Mouse (Mus musculus) lung, embryonic 16.5 days (tissue): ENCODE results near the gene Rgs14. TPM values are rescaled to one million over a fixed set of nuclear protein-coding genes. Genes with fewer than 3 reads are reported as not detected.

Experiments
- ATAC-seq: fragments of 200-750 bp; cut with Nextera tagmentation; 2 replicates; pipeline ENCODE4 v1.8.0; 2017; ENCODE audit warnings: low read depth, mild to moderate bottlenecking, moderate library complexity
- H3K27ac ChIP-seq: fragments of 300-500 bp; sonication (generic); 2 replicates; pipeline ENCODE4 v1.5.1; 2014; ENCODE audit warnings: mild to moderate bottlenecking, control low read depth, low read length
- H3K27me3 ChIP-seq: fragments of 300-500 bp; sonication (generic); 2 replicates; pipeline ENCODE4 v1.6.1; 2014; ENCODE audit warnings: low read depth, low read length, mixed read lengths; ENCODE audit not compliant: control insufficient read depth, insufficient read depth
- H3K36me3 ChIP-seq: fragments of 300-500 bp; sonication (generic); 2 replicates; pipeline ENCODE4 v1.6.1; 2014; ENCODE audit warnings: low read length; ENCODE audit not compliant: control insufficient read depth, insufficient read depth
- H3K4me1 ChIP-seq: fragments of 300-500 bp; sonication (generic); replicated peaks from 2 replicates; pipeline ENCODE4 v1.6.1; 2014; ENCODE audit warnings: low read length, mixed read lengths; ENCODE audit not compliant: control insufficient read depth, insufficient read depth
- H3K4me2 ChIP-seq: fragments of 300-500 bp; sonication (generic); 2 replicates; pipeline ENCODE4 v1.6.1; 2014; ENCODE audit warnings: low read depth, low read length, control low read depth
- H3K4me3 ChIP-seq: fragments of 300-500 bp; sonication (generic); 2 replicates; pipeline ENCODE4 v1.5.1; 2014; ENCODE audit warnings: mild to moderate bottlenecking, low read length, control low read depth
- H3K9ac ChIP-seq: fragments of 300-500 bp; sonication (generic); 2 replicates; pipeline ENCODE4 v1.6.1; 2014; ENCODE audit warnings: low read length, control low read depth
- H3K9me3 ChIP-seq: fragments of 300-500 bp; sonication (generic); 2 replicates; pipeline ENCODE4 v1.6.1; 2016; ENCODE audit warnings: low read length; ENCODE audit not compliant: control insufficient read depth
- WGBS: fragments of 180-500 bp; shearing (Covaris S2); extraction: QIAGEN DNeasy Blood & Tissue Kit; methylation state at CpG from one replicate; pipeline ENCODE4 v1.1.7; 2014; 5-methylcytosine and 5-hydroxymethylcytosine counted together
- polyA plus RNA-seq: library from polyadenylated mRNA; unstranded; fragments of >200 nt; fragmentation: Nextera tagmentation; extraction: Ambion mirVana; gene quantifications from 2 replicates; pipeline ENCODE4 v1.2.1, GENCODE M21; 2015

The Rgs14 gene
- polyA plus RNA-seq, 1 experiment from 2014 or later: 1.4 TPM

DNA sequence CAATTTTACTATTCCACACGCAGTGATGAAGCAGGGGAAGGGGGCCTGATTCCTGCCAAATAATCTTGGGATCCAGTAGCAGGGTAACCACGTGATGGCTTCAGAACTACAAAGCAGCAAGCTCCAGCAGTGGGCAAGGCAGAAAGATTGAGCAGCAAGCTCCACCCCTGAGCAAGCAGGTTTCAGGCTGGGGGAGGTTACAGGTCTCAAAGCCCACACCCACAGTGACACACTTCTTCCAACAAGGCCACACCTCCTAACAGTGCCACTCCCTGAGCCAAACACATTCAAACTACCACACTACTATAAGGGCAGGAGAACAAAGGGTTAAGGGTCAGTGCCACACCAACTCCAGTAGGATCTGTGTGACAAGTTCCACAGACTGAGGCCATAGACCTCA, 30.3 kb upstream of the Rgs14 start:
- Histone ChIP-seq H3K4me1 (no peaks in the 10 kb centered on the region), H3K4me3 (no peak overlapping the region), H3K27me3 (no peaks in the 10 kb centered on the region), H3K36me3 (peaks cover under 1% of the 10 kb centered on the region; the same call in 1 of the 2 replicates), H3K27ac (no peak overlapping the region), H3K9me3 (no peaks in the 10 kb centered on the region; the same call in 1 of the 2 replicates), H3K4me2 (no peak overlapping the region), H3K9ac (no peak overlapping the region)
- 23% methylated on average over 2 of the region's 2 CpGs for WGBS
- 0 out of 2 replicates have a peak, but pooled peaks have one; percentile 15 for ATAC-seq

DNA sequence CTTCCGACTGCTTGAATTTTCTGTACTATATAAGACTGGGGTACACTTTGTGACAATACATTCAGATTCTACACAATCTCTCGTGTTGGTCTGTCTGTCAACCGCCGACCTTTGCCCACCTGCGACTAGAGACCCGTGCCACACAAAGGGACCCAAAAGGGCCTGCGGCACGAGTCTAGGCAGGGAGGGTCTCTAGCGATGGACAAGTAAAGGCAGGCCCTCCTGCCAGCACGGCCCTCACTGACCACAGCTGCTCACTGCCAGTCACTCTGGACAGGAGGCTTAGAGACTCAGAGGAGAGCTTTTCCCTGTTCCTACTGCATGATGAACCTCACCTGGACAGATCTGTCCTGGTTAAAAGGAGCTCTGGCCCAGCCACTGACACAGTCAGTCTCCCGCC, 27.1 kb upstream of the Rgs14 start:
- Histone ChIP-seq H3K4me3 (no peak overlapping the region), H3K9me3 (no peaks in the 10 kb centered on the region), H3K9ac (no peak overlapping the region), H3K36me3 (peaks cover 28% of the 10 kb centered on the region), H3K4me2 (no peak overlapping the region), H3K4me1 (no peaks in the 10 kb centered on the region), H3K27ac (no peak overlapping the region), H3K27me3 (no peaks in the 10 kb centered on the region)
- WGBS: 26% methylated on average over 11 of the region's 11 CpGs
- ATAC-seq: no peak

DNA sequence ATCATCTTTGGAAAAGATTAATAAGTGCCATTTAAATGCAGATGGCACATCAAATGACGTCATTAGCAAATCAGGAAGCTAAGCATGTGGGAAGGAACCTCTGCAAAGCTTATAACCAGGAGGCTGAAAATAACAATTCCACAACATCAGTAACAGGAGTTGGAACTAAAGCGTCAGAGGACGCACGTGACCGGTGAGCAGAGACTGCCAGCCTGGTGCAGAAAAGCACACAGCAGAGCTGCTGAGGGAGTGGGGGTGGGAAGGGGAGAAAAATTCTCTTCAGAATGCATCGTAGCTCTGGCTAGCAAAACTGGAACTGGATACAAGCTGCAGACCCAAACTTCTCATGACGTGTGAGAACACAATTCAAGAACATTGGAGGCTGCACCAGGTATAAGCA, 25.2 kb upstream of the Rgs14 start:
- Histone ChIP-seq H3K36me3 (peaks cover 43% of the 10 kb centered on the region), H3K27me3 (no peaks in the 10 kb centered on the region), H3K4me2 (no peak overlapping the region), H3K4me3 (no peak overlapping the region), H3K4me1 (no peaks in the 10 kb centered on the region), H3K9ac (no peak overlapping the region), H3K9me3 (no peaks in the 10 kb centered on the region), H3K27ac (no peak overlapping the region)
- WGBS: 81% methylated on average over 7 of the region's 7 CpGs
- ATAC-seq: no peak

DNA sequence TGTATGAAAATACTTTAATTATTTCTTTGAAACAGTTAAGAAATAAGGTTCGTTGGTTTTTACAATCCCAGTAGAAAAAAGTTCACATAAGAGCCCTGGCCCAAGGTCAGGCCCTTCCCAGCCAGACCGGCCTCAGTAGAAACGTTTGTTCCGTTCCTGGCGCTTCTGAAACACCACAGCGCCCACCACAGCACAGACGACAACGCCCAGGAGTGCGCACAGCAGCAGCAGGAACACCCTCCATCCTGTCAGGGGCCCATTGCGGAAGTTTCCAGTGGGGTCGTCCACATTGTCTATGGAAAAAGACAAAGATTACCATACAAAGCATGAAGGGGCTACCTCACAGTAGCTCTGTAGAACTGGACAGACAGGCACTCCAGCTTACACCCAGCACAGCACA, 22.8 kb upstream of the Rgs14 start:
- Histone ChIP-seq H3K9me3 (no peaks in the 10 kb centered on the region), H3K9ac (no peak overlapping the region), H3K4me3 (no peak overlapping the region), H3K36me3 (peaks cover 63% of the 10 kb centered on the region), H3K4me1 (no peaks in the 10 kb centered on the region), H3K4me2 (no peak overlapping the region), H3K27me3 (no peaks in the 10 kb centered on the region), H3K27ac (no peak overlapping the region)
- 0 out of 2 replicates have a peak, but pooled peaks have one; percentile 10 for ATAC-seq
- 75% methylated on average over 11 of the region's 11 CpGs for WGBS

DNA sequence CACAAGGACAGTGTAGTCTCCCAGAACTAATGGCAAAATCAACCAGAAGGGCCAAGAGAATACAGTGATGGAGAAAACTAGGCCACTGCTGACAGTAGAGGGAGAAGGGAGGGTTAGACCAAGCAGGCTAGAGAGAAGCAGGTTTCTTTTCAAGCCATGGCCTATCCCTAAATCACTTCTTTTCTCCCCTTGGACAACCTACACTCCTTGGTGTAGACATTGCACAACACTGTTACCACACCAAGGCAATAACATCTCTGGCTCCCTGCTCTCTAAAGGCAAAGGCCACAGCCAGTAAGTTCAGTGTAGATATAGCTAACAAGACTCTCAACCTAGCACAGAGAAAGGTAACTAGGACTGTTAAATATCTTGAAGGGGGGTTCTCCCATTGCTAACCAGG, 8.4 kb upstream of the Rgs14 start:
- peak overlapping the region; percentile 98 for H3K4me3 ChIP-seq
- peaks cover 11% of the 10 kb centered on the region for H3K36me3 ChIP-seq
- peak overlapping the region; percentile 13; the same call in 1 of the 2 replicates for H3K9ac ChIP-seq

DNA sequence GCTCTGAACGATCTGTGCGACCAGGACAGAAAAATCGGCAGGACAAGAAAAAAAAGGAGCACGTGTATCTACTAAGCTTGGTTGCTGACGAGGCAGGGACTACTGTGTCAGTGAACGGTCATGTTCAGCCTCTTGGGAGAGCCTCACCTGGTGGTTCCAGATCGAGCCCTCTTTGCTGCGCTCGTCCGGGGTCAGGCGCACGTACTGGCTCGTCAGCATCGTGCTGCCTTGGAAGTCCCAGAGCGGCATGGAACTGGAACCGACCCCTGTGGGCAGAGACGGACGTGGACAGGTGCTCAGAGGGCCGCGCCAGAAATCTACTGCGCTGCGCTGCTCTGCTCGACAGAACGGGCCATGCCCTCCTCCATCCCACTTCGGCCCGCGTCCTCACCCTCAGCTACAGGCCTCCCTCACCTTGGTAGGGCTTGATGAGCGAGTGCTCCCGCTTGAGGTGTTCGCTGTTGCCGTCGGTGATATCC, 7.5 kb upstream of the Rgs14 start:
- H3K36me3 ChIP-seq: peaks cover 11% of the 10 kb centered on the region
- H3K9me3 ChIP-seq: no peaks in the 10 kb centered on the region
- peak overlapping the region; percentile 95 for H3K9ac ChIP-seq
- H3K4me2 ChIP-seq: peak overlapping the region; percentile 91
- H3K27me3 ChIP-seq: no peaks in the 10 kb centered on the region
- ATAC-seq: peak; percentile 26
- under 1% methylated on average over 32 of the region's 32 CpGs for WGBS
- H3K4me3 ChIP-seq: peak overlapping the region; percentile 98
- peak overlapping the region; percentile 93 for H3K27ac ChIP-seq
- peaks cover 14% of the 10 kb centered on the region for H3K4me1 ChIP-seq

More for the DNA sequence above, 8.4 kb upstream of the Rgs14 start:
- Histone ChIP-seq H3K4me1 (peaks cover 14% of the 10 kb centered on the region), H3K27ac (no peak overlapping the region), H3K9me3 (no peaks in the 10 kb centered on the region), H3K4me2 (peak overlapping the region; percentile 91), H3K27me3 (no peaks in the 10 kb centered on the region)
- no peak for ATAC-seq

DNA sequence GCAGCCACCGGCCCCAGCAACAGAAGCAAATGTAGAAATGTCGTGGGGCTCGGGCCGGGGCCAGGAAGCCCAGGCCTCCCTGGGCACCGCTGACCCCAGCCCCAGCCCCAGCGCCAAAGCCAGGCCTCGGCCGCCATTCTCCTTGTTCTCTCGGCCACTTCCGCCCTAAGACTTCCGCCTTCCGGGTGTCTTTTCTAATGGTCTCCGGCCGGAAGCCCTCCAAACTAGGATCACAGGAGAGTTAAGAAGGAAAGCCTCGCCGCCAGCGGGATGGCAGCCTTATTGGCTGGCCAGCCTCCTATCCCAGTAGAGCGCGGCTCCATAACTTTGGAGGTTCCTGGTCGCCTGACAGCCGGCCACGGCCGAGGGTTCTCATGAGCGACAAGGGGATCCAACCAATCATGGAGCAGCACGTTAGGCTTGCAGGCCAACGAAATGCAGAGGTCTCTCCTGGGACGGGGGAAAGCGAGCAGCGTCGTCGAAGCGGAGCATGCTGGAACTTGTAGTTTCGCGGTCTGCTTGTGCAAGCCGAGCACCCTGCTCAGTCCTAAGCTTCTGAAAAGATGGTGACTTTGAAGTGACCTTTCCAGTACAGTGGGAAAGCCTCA, 7.0 kb upstream of the Rgs14 start, which contains the start of gene Lman2:
Gene Lman2 (minus strand): TSS at position 331 of the 608 bp plus-strand sequence.
- WGBS: under 1% methylated on average over 34 of the region's 35 CpGs
- H3K27ac ChIP-seq: peak within 1 kb of the TSS; percentile 93
- H3K4me1 ChIP-seq: peaks cover 14% of the 10 kb centered on the region
- H3K36me3 ChIP-seq: peaks cover 11% of the 10 kb centered on the region
- peak within 1 kb of the TSS; percentile 98 for H3K4me3 ChIP-seq
- H3K27me3 ChIP-seq: no peaks in the 10 kb centered on the region
- H3K9ac ChIP-seq: peak within 1 kb of the TSS; percentile 95
- H3K4me2 ChIP-seq: peak within 1 kb of the TSS; percentile 91
- no peaks in the 10 kb centered on the region for H3K9me3 ChIP-seq
- ATAC-seq: peak; percentile 98

DNA sequence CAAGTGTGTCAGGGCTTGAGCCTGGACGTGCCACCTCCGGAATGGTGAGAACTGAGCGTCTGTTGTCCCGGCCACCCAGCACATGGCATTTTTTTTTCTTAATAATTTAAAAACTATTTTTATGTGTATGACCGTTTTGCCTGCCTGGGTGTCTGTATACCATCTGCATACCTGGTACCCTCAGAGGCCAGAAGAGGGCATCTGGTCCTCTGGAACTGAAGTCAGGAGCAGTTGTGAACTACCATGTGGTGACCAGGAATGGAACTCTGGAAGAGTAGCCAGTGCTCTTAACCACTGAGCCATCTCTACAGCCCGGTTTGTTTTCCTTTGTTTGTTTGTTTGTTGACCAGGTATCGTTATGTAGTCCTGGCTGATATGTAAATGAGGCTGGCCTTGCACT, 1.1 kb upstream of the Rgs14 start:
- WGBS: 64% methylated on average over 7 of the region's 7 CpGs
- H3K4me2 ChIP-seq: no peak overlapping the region
- H3K9me3 ChIP-seq: no peaks in the 10 kb centered on the region
- H3K27ac ChIP-seq: no peak overlapping the region
- no peak overlapping the region for H3K9ac ChIP-seq
- H3K4me1 ChIP-seq: peaks cover 3% of the 10 kb centered on the region
- no peaks in the 10 kb centered on the region for H3K27me3 ChIP-seq
- ATAC-seq: no peak
- H3K4me3 ChIP-seq: no peak overlapping the region
- no peaks in the 10 kb centered on the region for H3K36me3 ChIP-seq

DNA sequence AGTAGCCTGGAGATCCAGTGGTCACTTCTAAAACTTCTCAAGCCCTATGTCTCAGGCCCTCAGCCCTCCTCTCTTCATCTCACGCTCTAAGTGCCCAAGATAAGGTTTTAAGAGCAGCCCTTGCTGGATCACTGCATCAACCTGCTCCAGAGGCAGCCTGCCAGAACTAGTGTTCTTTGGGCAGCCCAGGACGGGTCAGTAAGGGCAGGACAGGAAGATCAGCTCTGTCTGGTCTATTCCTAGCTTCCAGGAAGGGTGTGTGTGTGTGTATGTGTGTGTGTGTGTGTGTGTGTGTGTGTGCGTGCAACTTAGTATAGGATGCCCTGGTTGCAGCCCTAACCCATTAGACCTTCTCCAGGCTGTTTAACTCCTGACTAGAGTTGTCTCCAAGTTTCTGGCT, 702 bp downstream of the Rgs14 start:
- H3K27me3 ChIP-seq: no peaks in the 10 kb centered on the region
- H3K4me3 ChIP-seq: no peak overlapping the region
- 50% methylated on average over 3 of the region's 3 CpGs for WGBS

More for the DNA sequence above, 702 bp downstream of the Rgs14 start:
- no peak overlapping the region for H3K4me2 ChIP-seq
- H3K4me1 ChIP-seq: peaks cover 3% of the 10 kb centered on the region
- no peaks in the 10 kb centered on the region for H3K9me3 ChIP-seq
- no peak for ATAC-seq
- no peak overlapping the region for H3K27ac ChIP-seq
- H3K36me3 ChIP-seq: no peaks in the 10 kb centered on the region
- H3K9ac ChIP-seq: no peak overlapping the region
